In the genomic region with DNA sequence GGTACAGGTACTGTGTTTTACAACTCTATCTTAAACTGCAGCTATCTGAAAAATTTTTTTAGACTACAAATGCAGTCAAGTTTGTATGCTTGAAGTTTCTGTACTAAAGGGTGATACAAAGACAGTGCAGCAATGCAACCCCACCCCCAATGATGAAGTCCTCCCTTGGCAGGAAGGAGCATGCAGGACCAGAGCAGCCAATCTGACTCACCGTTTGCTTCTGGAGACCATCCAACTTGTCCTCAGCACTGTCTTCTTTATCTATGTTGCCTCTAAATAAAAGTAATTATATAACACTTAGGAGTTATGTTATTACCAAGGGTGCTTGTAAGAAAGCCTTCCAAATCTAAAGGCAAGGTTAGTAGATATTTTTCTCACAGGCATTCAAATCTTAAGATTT, we compare ENCODE assay signal across 13 mouse cellular contexts.
DNase-seq lines count a peak whose midpoint lies in the region; ATAC-seq and TF ChIP-seq lines count a peak whose summit lies in the region.
"Had no signal": no experiment of that assay in that cellular context is flagged by ENCODE, and none has a peak within 500 bp of the region (broad histone marks: within the 10 kb centered on the region; RNA-seq: fewer than 3 reads in every experiment).

No protein-coding gene starts in this region.

- no peak; the same call in 1 of the 2 replicates for ATAC-seq in heart, postnatal 0 days (ENCODE audit: insufficient read depth, low read depth)
- ATAC-seq in megakaryocyte-erythroid progenitor cell, adult 5-6 weeks (replicated peaks; ENCODE audit: low FRiP score, low TSS enrichment, poor library complexity, severe bottlenecking): peak; percentile 77

- TF ChIP-seq CTCF in heart, postnatal 0 days (IDR thresholded peaks at IDR 0.05; ENCODE audit: low read depth): no peak

- H3K36me3 ChIP-seq in heart, postnatal 0 days (replicated peaks; ENCODE audit: control insufficient read depth, insufficient read depth, low read length): peaks cover 86% of the 10 kb centered on the region

- H3K4me3 ChIP-seq in heart, postnatal 0 days (ENCODE audit: low read depth, low read length): no peak overlapping the region
- H3K4me3 ChIP-seq: hindbrain, embryonic 13.5 days; limb, embryonic 10.5 days had no signal

- H3K9ac ChIP-seq in heart, postnatal 0 days (replicated peaks; ENCODE audit: low read depth, low read length): no peak overlapping the region
- H3K9ac ChIP-seq: hindbrain, embryonic 13.5 days had no signal

- no peak overlapping the region for H3K4me2 ChIP-seq in heart, postnatal 0 days (ENCODE audit: low read depth, low read length)
- H3K4me2 ChIP-seq: hindbrain, embryonic 13.5 days had no signal

- H3K4me1 ChIP-seq in heart, postnatal 0 days (ENCODE audit: control insufficient read depth, insufficient read depth): peaks cover 20% of the 10 kb centered on the region
- H3K4me1 ChIP-seq: limb, embryonic 10.5 days had no signal

- no peak for TF ChIP-seq EP300 in heart, postnatal 0 days (IDR thresholded peaks at IDR 0.05; ENCODE audit: low read depth)

- no peak for DNase-seq in heart, postnatal 0 days (ENCODE audit: low spot score)
- no peak for DNase-seq in heart, adult 8-10 months (ENCODE audit: low spot score)
- peak; percentile 46 for DNase-seq in testis, postnatal 14 days (ENCODE audit: low spot score)
- no peak for DNase-seq in testis, postnatal 10 days (ENCODE audit: low spot score)
- peak; percentile 43 for DNase-seq in adrenal gland, postnatal 25 days
- no peak for DNase-seq in T-cell, adult 2 months (ENCODE audit: low spot score)
- DNase-seq in gastrocnemius, adult 18-20 months (ENCODE audit: low spot score): no peak
- DNase-seq: kidney, adult 9 months; spleen, adult 18-20 months had no signal

- no peaks in the 10 kb centered on the region for H3K9me3 ChIP-seq in heart, postnatal 0 days (replicated peaks; ENCODE audit: control insufficient read depth, low read length)
- H3K9me3 ChIP-seq: hindbrain, embryonic 13.5 days; limb, embryonic 10.5 days had no signal

- H3K27me3 ChIP-seq in heart, postnatal 0 days (ENCODE audit: control insufficient read depth, insufficient read depth, low read length): no peaks in the 10 kb centered on the region
- H3K27me3 ChIP-seq: hindbrain, embryonic 13.5 days had no signal

- H3K27ac ChIP-seq in heart, postnatal 0 days (ENCODE audit: low read depth): 0 out of 2 replicates have a peak overlapping the region, but pooled peaks have one; percentile 46
- H3K27ac ChIP-seq: hindbrain, embryonic 13.5 days; limb, embryonic 10.5 days; stomach, postnatal 0 days had no signal

- 5% methylated on average over 1 of the region's 1 CpGs for WGBS in heart, postnatal 0 days

Comparison
In these comparisons a context has a peak if more than half of its experiments do, and no peak if none do; other contexts are left out.
1. DNase-seq: peak in testis, postnatal 14 days (single experiment) and adrenal gland, postnatal 25 days (single experiment); none in heart, postnatal 0 days (single experiment), heart, adult 8-10 months (single experiment), testis, postnatal 10 days (single experiment), T-cell, adult 2 months (single experiment) and gastrocnemius, adult 18-20 months (single experiment).